Mouse (Mus musculus) midbrain, embryonic 11.5 days (tissue): ENCODE data around the gene Agbl4. TPM values are rescaled to one million over a fixed set of nuclear protein-coding genes. Genes with fewer than 3 reads are reported as not detected.

Experiments used
- ATAC-seq: fragments of 200-750 bp; cut with Nextera tagmentation; 2 replicates; pipeline ENCODE4 v1.8.0; 2017; ENCODE audit warnings: moderate TSS enrichment, moderate library complexity; ENCODE audit not compliant: low FRiP score
- DNase-seq: peaks from one replicate; pipeline ENCODE4 v3.0.0; 2015; ENCODE audit warnings: low spot score; ENCODE audit errors: missing footprints
- H3K27ac ChIP-seq: fragments of 300-500 bp; sonication (generic); 2 replicates; pipeline ENCODE4 v1.5.1; 2014; ENCODE audit warnings: low read depth, low read length
- H3K27me3 ChIP-seq: fragments of 300-500 bp; sonication (generic); 2 replicates; pipeline ENCODE4 v1.6.1; 2014; ENCODE audit warnings: mild to moderate bottlenecking, low read length, moderate library complexity, mixed read lengths; ENCODE audit not compliant: control insufficient read depth, insufficient read depth
- H3K36me3 ChIP-seq: fragments of 300-500 bp; sonication (generic); 2 replicates; pipeline ENCODE4 v1.6.1; 2014; ENCODE audit warnings: mild to moderate bottlenecking, low read length, moderate library complexity, mixed read lengths; ENCODE audit not compliant: control insufficient read depth, insufficient read depth
- H3K4me1 ChIP-seq: fragments of 300-500 bp; sonication (generic); 2 replicates; pipeline ENCODE4 v1.6.1; 2014; ENCODE audit warnings: low read length; ENCODE audit not compliant: control insufficient read depth, insufficient read depth
- H3K4me2 ChIP-seq: fragments of 300-500 bp; sonication (generic); 2 replicates; pipeline ENCODE4 v1.6.1; 2014; ENCODE audit warnings: mild to moderate bottlenecking, moderate library complexity
- H3K4me3 ChIP-seq: fragments of 300-500 bp; sonication (generic); 2 replicates; pipeline ENCODE4 v1.5.1; 2014; ENCODE audit warnings: low read depth, low read length
- H3K9ac ChIP-seq: fragments of 300-500 bp; sonication (generic); 2 replicates; pipeline ENCODE4 v1.6.1; 2014; ENCODE audit warnings: low read length
- H3K9me3 ChIP-seq: fragments of 300-500 bp; sonication (generic); 2 replicates; pipeline ENCODE4 v1.6.1; 2016; ENCODE audit warnings: low read length; ENCODE audit not compliant: control insufficient read depth
- WGBS: fragments of 180-500 bp; shearing (Covaris S2); extraction: QIAGEN DNeasy Blood & Tissue Kit; methylation state at CpG from one replicate; pipeline ENCODE4 v1.1.7; 2014; 5-methylcytosine and 5-hydroxymethylcytosine counted together
- polyA plus RNA-seq: library from polyadenylated mRNA; unstranded; fragments of >200 nt; fragmentation: Nextera tagmentation; extraction: Ambion mirVana; gene quantifications from 2 replicates; pipeline ENCODE4 v1.2.1, GENCODE M21; 2014

The Agbl4 gene
- polyA plus RNA-seq, 1 experiment from 2014 or later = 0.87 TPM

- no peak overlapping the region for H3K4me2 ChIP-seq
- H3K4me1 ChIP-seq = peaks cover 5% of the 10 kb centered on the region
- H3K36me3 ChIP-seq = no peaks in the 10 kb centered on the region
- no peak overlapping the region for H3K27ac ChIP-seq
- no peak overlapping the region for H3K4me3 ChIP-seq
- no peak overlapping the region for H3K9ac ChIP-seq
- H3K27me3 ChIP-seq = peaks cover 9% of the 10 kb centered on the region
- ATAC-seq = no peak
- H3K9me3 ChIP-seq = no peaks in the 10 kb centered on the region
- 76% methylated on average over 7 of the region's 7 CpGs for WGBS
- no peak for DNase-seq
These were observed 1052.2 kb downstream of the Agbl4 start for GRCm38 (mm10) chr4:111449442-111450199.

GRCm38 (mm10) chr4:111451283-111451918, 1053.9 kb downstream of the Agbl4 start:
- 86% methylated on average over 7 of the region's 7 CpGs for WGBS
- Histone ChIP-seq H3K36me3 (0 out of 2 replicates have a peak, but pooled peaks cover 2% of the 10 kb centered on the region), H3K4me1 (no peaks in the 10 kb centered on the region), H3K27me3 (peaks cover 9% of the 10 kb centered on the region), H3K27ac (no peak overlapping the region), H3K4me3 (no peak overlapping the region), H3K9ac (no peak overlapping the region), H3K9me3 (no peaks in the 10 kb centered on the region), H3K4me2 (no peak overlapping the region)
- no peak for ATAC-seq
- DNase-seq = no peak

GRCm38 (mm10) chr4:111452192-111452591, 1054.7 kb downstream of the Agbl4 start:
- Histone ChIP-seq H3K36me3 (0 out of 2 replicates have a peak, but pooled peaks cover 2% of the 10 kb centered on the region), H3K27me3 (peaks cover 3% of the 10 kb centered on the region)
- WGBS = 92% methylated on average over 5 of the region's 5 CpGs

GRCm38 (mm10) chr4:111453275-111453674, 1055.8 kb downstream of the Agbl4 start:
- Histone ChIP-seq H3K36me3 (0 out of 2 replicates have a peak, but pooled peaks cover 2% of the 10 kb centered on the region), H3K9ac (no peak overlapping the region), H3K27me3 (no peaks in the 10 kb centered on the region), H3K9me3 (no peaks in the 10 kb centered on the region), H3K4me1 (no peaks in the 10 kb centered on the region), H3K4me2 (no peak overlapping the region), H3K4me3 (no peak overlapping the region), H3K27ac (no peak overlapping the region)
- WGBS = 83% methylated on average over 3 of the region's 3 CpGs
- no peak for ATAC-seq
- no peak for DNase-seq

More at GRCm38 (mm10) chr4:111452192-111452591, 1054.7 kb downstream of the Agbl4 start:
- DNase-seq = no peak
- no peak overlapping the region for H3K4me2 ChIP-seq
- no peak overlapping the region for H3K27ac ChIP-seq
- H3K9ac ChIP-seq = no peak overlapping the region
- H3K9me3 ChIP-seq = no peaks in the 10 kb centered on the region
- ATAC-seq = no peak
- H3K4me3 ChIP-seq = no peak overlapping the region
- H3K4me1 ChIP-seq = no peaks in the 10 kb centered on the region

- Histone ChIP-seq H3K27me3 (no peaks in the 10 kb centered on the region), H3K4me3 (no peak overlapping the region), H3K4me2 (no peak overlapping the region), H3K9ac (no peak overlapping the region), H3K4me1 (no peaks in the 10 kb centered on the region), H3K36me3 (0 out of 2 replicates have a peak, but pooled peaks cover 2% of the 10 kb centered on the region), H3K9me3 (no peaks in the 10 kb centered on the region), H3K27ac (no peak overlapping the region)
- WGBS = 92% methylated on average over 5 of the region's 5 CpGs
- ATAC-seq = no peak
- no peak for DNase-seq
These were observed 1058.2 kb downstream of the Agbl4 start for GRCm38 (mm10) chr4:111455621-111456020.

GRCm38 (mm10) chr4:111457568-111457967, 1060.1 kb downstream of the Agbl4 start:
- no peak overlapping the region for H3K9ac ChIP-seq
- DNase-seq (peak; percentile 56), ATAC-seq (no peak)
- H3K4me2 ChIP-seq = no peak overlapping the region
- no peaks in the 10 kb centered on the region for H3K27me3 ChIP-seq
- no peak overlapping the region for H3K27ac ChIP-seq
- H3K36me3 ChIP-seq = 0 out of 2 replicates have a peak, but pooled peaks cover 2% of the 10 kb centered on the region
- no peaks in the 10 kb centered on the region for H3K9me3 ChIP-seq
- WGBS = 80% methylated on average over 5 of the region's 5 CpGs
- H3K4me3 ChIP-seq = no peak overlapping the region
- H3K4me1 ChIP-seq = no peaks in the 10 kb centered on the region

GRCm38 (mm10) chr4:111467293-111467773, 1069.9 kb downstream of the Agbl4 start:
- no peak for ATAC-seq
- Histone ChIP-seq H3K4me1 (no peaks in the 10 kb centered on the region), H3K27ac (no peak overlapping the region), H3K4me3 (no peak overlapping the region), H3K27me3 (no peaks in the 10 kb centered on the region), H3K9ac (no peak overlapping the region), H3K36me3 (no peaks in the 10 kb centered on the region), H3K4me2 (no peak overlapping the region), H3K9me3 (no peaks in the 10 kb centered on the region)
- 82% methylated on average over 2 of the region's 2 CpGs for WGBS
- DNase-seq = no peak

GRCm38 (mm10) chr4:111467796-111468195, 1070.3 kb downstream of the Agbl4 start:
- Histone ChIP-seq H3K4me2 (no peak overlapping the region), H3K4me1 (no peaks in the 10 kb centered on the region), H3K36me3 (no peaks in the 10 kb centered on the region), H3K9me3 (no peaks in the 10 kb centered on the region), H3K27ac (no peak overlapping the region), H3K4me3 (no peak overlapping the region), H3K9ac (no peak overlapping the region), H3K27me3 (no peaks in the 10 kb centered on the region)
- 87% methylated on average over 4 of the region's 4 CpGs for WGBS
- no peak for ATAC-seq
- no peak for DNase-seq

GRCm38 (mm10) chr4:111469847-111470246, 1072.4 kb downstream of the Agbl4 start:
- ATAC-seq = no peak
- no peak overlapping the region for H3K9ac ChIP-seq
- H3K4me3 ChIP-seq = no peak overlapping the region

More at GRCm38 (mm10) chr4:111469847-111470246, 1072.4 kb downstream of the Agbl4 start:
- H3K4me1 ChIP-seq = no peaks in the 10 kb centered on the region
- no peak overlapping the region for H3K27ac ChIP-seq
- H3K27me3 ChIP-seq = no peaks in the 10 kb centered on the region
- H3K4me2 ChIP-seq = no peak overlapping the region
- no peaks in the 10 kb centered on the region for H3K9me3 ChIP-seq
- no peaks in the 10 kb centered on the region for H3K36me3 ChIP-seq
- 85% methylated on average over 2 of the region's 2 CpGs for WGBS
- DNase-seq = no peak
